Mouse (Mus musculus) heart, postnatal 0 days (tissue): ENCODE results near the gene Rnf180.

Experiments used
- CTCF ChIP-seq: IDR thresholded peaks from 2 replicates; pipeline ENCODE4 v1.5.1; 2016; ENCODE audit warnings: antibody characterized with exemption, control low read depth, low read depth
- EP300 ChIP-seq: IDR thresholded peaks from 2 replicates; pipeline ENCODE4 v1.6.1; 2016; ENCODE audit warnings: antibody characterized with exemption, low read depth

GRCm38 (mm10) chr13:105316926-105317325 lies 22.3 kb upstream of the Rnf180 start:
- TF ChIP-seq CTCF, result no peak
- no peak for TF ChIP-seq EP300
